ENCODE assay signal across 8 mouse cellular contexts in the genomic region with DNA sequence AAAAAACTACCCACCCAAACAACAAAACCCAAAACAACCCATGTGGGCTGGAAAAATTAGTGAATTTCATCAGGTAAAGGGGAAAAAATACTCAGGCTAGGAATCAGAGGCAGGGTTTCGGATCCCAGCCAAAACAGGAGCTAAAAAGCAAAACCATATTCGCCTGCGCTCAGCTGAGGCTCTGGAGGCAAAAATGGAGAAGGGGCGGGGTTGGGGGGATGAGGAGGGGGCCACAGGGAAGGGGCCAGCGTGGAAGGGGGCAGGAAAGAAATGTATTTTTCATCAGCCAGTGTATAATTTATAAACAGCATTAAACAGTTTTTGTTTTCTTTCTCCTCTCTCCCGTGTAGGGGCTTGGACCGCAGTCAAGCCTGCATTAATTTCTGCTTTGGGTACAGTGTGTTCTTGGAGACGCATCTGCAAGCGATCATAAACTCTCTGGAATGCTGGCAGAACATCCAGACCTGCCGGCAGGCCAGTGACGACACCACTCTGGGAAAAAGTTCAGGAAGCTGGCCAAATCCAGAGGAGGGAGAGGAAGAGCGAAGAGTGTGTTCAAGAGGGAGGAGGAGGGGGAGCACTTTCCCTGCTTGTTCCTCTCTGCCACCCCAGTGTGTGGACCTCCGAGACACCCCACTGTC.
DNase-seq lines count a peak whose midpoint lies in the region; ATAC-seq and TF ChIP-seq lines count a peak whose summit lies in the region.

No protein-coding gene starts in this region.

- peak overlapping the region; percentile 28 for H3K4me2 ChIP-seq in hindbrain, embryonic 14.5 days (replicated peaks)
- 0 out of 2 replicates have a peak overlapping the region, but pooled peaks have one; percentile 5 for H3K4me2 ChIP-seq in lung, postnatal 0 days (replicated peaks; ENCODE audit: low read depth, low read length)

- peak overlapping the region; percentile 80 for H3K27ac ChIP-seq in hindbrain, embryonic 14.5 days
- H3K27ac ChIP-seq in lung, postnatal 0 days (ENCODE audit: low read length), result peak overlapping the region; percentile 97

- 26% methylated on average over 13 of the region's 13 CpGs for WGBS in hindbrain, embryonic 14.5 days
- WGBS in lung, postnatal 0 days, result 16% methylated on average over 13 of the region's 13 CpGs

- H3K36me3 ChIP-seq in hindbrain, embryonic 14.5 days (replicated peaks; ENCODE audit: control insufficient read depth, insufficient read depth), result no peaks in the 10 kb centered on the region
- H3K36me3 ChIP-seq in lung, postnatal 0 days (ENCODE audit: insufficient read depth, low read length), result peaks cover 8% of the 10 kb centered on the region; the same call in 1 of the 2 replicates

- no peak overlapping the region for H3K4me3 ChIP-seq in hindbrain, embryonic 14.5 days (replicated peaks; ENCODE audit: low read length)
- no peak overlapping the region for H3K4me3 ChIP-seq in lung, postnatal 0 days (ENCODE audit: low read depth, low read length)

- peak; percentile 16; the same call in 1 of the 2 replicates for TF ChIP-seq CTCF in lung, postnatal 0 days (IDR thresholded peaks at IDR 0.05)

- TF ChIP-seq EP300 in lung, postnatal 0 days (IDR thresholded peaks at IDR 0.05), result peak; percentile 100

- H3K27me3 ChIP-seq in hindbrain, embryonic 14.5 days (ENCODE audit: control insufficient read depth, insufficient read depth, low read length), result no peaks in the 10 kb centered on the region
- H3K27me3 ChIP-seq in lung, postnatal 0 days (replicated peaks; ENCODE audit: insufficient read depth, low read length), result no peaks in the 10 kb centered on the region

- H3K9me3 ChIP-seq in hindbrain, embryonic 14.5 days (ENCODE audit: control insufficient read depth, low read length), result no peaks in the 10 kb centered on the region
- no peaks in the 10 kb centered on the region for H3K9me3 ChIP-seq in lung, postnatal 0 days (ENCODE audit: low read length)

- H3K4me1 ChIP-seq in hindbrain, embryonic 14.5 days (replicated peaks; ENCODE audit: control insufficient read depth, insufficient read depth, low read length), result peaks cover 74% of the 10 kb centered on the region
- peaks cover 66% of the 10 kb centered on the region for H3K4me1 ChIP-seq in lung, postnatal 0 days (ENCODE audit: insufficient read depth, low read depth, low read length)

- DNase-seq in adrenal gland, adult 18-20 months (ENCODE audit: low spot score in 2 of 2), result peak; percentile 57 to 78
- DNase-seq in cerebellum, postnatal 36 days, result peak; percentile 40 to 77
- peak; percentile 91 to 94 for DNase-seq in gastrocnemius, adult 8-10 months (ENCODE audit: low spot score in 2 of 2)
- DNase-seq in hindbrain, embryonic 14.5 days (ENCODE audit: low spot score), result peak; percentile 72
- DNase-seq in layer of hippocampus, postnatal 14 days (ENCODE audit: low spot score in 2 of 2), result peak; percentile 80 to 97
- peak; percentile 99 for DNase-seq in lung, postnatal 0 days (ENCODE audit: low spot score)
- DNase-seq in right cerebral cortex, postnatal 36 days (ENCODE audit: low spot score in 2 of 2), result peak; percentile 93 to 97

- H3K9ac ChIP-seq in hindbrain, embryonic 14.5 days, result peak overlapping the region; percentile 18; the same call in 1 of the 2 replicates
- peak overlapping the region; percentile 40 for H3K9ac ChIP-seq in lung, postnatal 0 days (replicated peaks; ENCODE audit: low read depth)

- no peak for ATAC-seq in hindbrain, embryonic 14.5 days (ENCODE audit: low FRiP score)
- peak; percentile 72 for ATAC-seq in lung, postnatal 0 days
- ATAC-seq in erythroid progenitor cell, adult 5-6 weeks (replicated peaks; ENCODE audit: low FRiP score, poor library complexity, severe bottlenecking), result no peak
